Mouse (Mus musculus) testis, adult 2 months (tissue): ENCODE results near the gene Grik2. TPM values are rescaled to one million over a fixed set of nuclear protein-coding genes. Genes with fewer than 3 reads are reported as not detected.

Source experiments
- H3K27ac ChIP-seq: fragments of 200-500 bp; 2 replicates; pipeline ENCODE4 v1.5.1; 2012; ENCODE audit warnings: low read depth, low read length; ENCODE audit not compliant: control insufficient read depth, insufficient read depth
- H3K27me3 ChIP-seq: fragments of 200-500 bp; 2 replicates; pipeline ENCODE4 v1.6.1; 2012; ENCODE audit warnings: mild to moderate bottlenecking, low read length, moderate library complexity; ENCODE audit not compliant: control insufficient read depth, insufficient read depth
- H3K36me3 ChIP-seq: fragments of 200-500 bp; 2 replicates; pipeline ENCODE4 v1.6.1; 2012; ENCODE audit warnings: mild to moderate bottlenecking, low read length; ENCODE audit not compliant: control insufficient read depth, insufficient read depth
- H3K4me1 ChIP-seq: fragments of 200-500 bp; 2 replicates; pipeline ENCODE4 v1.6.1; 2012; ENCODE audit warnings: low read length; ENCODE audit not compliant: control insufficient read depth, insufficient read depth
- H3K4me3 ChIP-seq: fragments of 200-500 bp; 2 replicates; pipeline ENCODE4 v1.5.1; 2012; ENCODE audit warnings: low read depth, mild to moderate bottlenecking, low read length, moderate library complexity, mixed read lengths; ENCODE audit not compliant: control insufficient read depth
- CTCF ChIP-seq: fragments of 200-500 bp; IDR thresholded peaks from 2 replicates; pipeline ENCODE4 v1.5.1; 2012; ENCODE audit warnings: low read depth, mild to moderate bottlenecking, inconsistent platforms, low read length, moderate library complexity; ENCODE audit not compliant: control insufficient read depth, insufficient read depth, insufficient replicate concordance
- POLR2A ChIP-seq: fragments of 200-500 bp; IDR thresholded peaks from 2 replicates; pipeline ENCODE4 v1.6.1; 2012; ENCODE audit warnings: low read depth, mild to moderate bottlenecking, inconsistent platforms, low read length, moderate library complexity; ENCODE audit not compliant: control insufficient read depth
- polyA plus RNA-seq: library from polyadenylated mRNA; depleted of rRNA; stranded (reverse); fragments of >200 nt; gene quantifications from 2 replicates; pipeline ENCODE4 v1.2.3, GENCODE M21; 2012

The Grik2 gene
- polyA plus RNA-seq, 1 experiment = 5.9 TPM

DNA sequence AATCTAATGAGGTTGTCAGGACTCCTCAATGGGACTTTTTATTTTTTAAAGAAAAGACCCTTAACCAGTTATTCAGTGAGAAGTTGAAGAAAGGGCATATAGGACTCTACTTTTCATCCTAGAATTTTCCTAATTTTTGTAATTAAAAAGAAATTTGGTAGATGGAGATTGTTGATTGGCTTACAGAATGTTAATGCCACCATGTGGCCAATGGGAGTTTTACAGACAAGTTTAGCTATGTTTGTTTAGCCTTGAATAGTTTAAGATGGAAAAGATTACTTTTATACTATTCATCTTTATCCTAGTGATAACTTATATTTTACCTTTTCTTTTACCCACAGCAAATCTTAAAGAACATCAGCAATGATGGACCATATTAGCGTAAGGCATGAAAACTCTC lies 268.8 kb downstream of the Grik2 start:
- Histone ChIP-seq H3K4me3 (no peak overlapping the region), H3K36me3 (no peaks in the 10 kb centered on the region), H3K27me3 (no peaks in the 10 kb centered on the region), H3K4me1 (no peaks in the 10 kb centered on the region), H3K27ac (no peak overlapping the region)
- TF ChIP-seq CTCF (no peak), POLR2A (no peak)

DNA sequence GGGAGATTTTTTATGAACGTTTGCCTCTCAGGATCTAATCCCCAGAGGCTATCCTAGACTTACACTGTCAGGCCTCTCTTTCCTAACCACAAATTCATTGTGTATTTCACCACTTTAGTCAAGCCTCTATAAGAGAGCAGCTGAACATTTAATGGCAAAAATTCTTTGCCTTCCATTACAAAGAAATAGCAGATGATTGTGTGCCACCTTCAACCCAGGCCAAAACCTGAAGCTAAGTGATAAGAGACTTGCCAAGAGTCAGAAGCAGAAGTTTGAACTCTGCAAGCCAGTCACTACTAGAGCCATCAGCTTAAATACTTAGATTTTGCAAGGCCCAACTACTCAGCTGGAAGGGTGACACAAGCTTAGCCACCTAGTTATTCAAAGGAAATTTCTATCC lies 287.9 kb downstream of the Grik2 start:
- TF ChIP-seq CTCF = no peak
- TF ChIP-seq POLR2A = no peak
- H3K27me3 ChIP-seq = no peaks in the 10 kb centered on the region
- H3K27ac ChIP-seq = no peak overlapping the region
- H3K36me3 ChIP-seq = no peaks in the 10 kb centered on the region
- H3K4me1 ChIP-seq = no peaks in the 10 kb centered on the region
- H3K4me3 ChIP-seq = no peak overlapping the region

DNA sequence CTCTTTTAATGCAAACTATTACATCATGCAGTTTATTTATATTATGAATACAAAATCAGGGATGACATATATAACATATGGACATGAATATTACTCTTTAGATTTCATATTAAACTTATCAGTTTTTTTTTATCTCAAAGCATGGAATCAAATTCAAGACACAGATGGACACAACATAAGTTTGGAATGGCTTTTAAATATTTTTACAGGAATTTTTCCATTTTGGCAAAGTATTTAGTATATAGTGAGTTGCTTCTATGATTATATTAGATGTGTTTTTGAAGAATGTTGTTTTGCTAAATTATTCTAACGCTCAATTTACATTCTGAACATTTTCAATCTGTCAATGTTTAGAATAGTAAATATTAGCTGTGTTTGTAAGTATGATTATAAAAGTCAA lies 291.3 kb downstream of the Grik2 start:
- no peak overlapping the region for H3K27ac ChIP-seq
- TF ChIP-seq CTCF (no peak), POLR2A (no peak)
- no peaks in the 10 kb centered on the region for H3K36me3 ChIP-seq
- no peaks in the 10 kb centered on the region for H3K4me1 ChIP-seq
- H3K27me3 ChIP-seq = no peaks in the 10 kb centered on the region
- H3K4me3 ChIP-seq = no peak overlapping the region

- H3K36me3 ChIP-seq = no peaks in the 10 kb centered on the region
- no peak for TF ChIP-seq POLR2A
- TF ChIP-seq CTCF = no peak
Observed at GRCm38 (mm10) chr10:49481439-49481838, 307.1 kb downstream of the Grik2 start.

DNA sequence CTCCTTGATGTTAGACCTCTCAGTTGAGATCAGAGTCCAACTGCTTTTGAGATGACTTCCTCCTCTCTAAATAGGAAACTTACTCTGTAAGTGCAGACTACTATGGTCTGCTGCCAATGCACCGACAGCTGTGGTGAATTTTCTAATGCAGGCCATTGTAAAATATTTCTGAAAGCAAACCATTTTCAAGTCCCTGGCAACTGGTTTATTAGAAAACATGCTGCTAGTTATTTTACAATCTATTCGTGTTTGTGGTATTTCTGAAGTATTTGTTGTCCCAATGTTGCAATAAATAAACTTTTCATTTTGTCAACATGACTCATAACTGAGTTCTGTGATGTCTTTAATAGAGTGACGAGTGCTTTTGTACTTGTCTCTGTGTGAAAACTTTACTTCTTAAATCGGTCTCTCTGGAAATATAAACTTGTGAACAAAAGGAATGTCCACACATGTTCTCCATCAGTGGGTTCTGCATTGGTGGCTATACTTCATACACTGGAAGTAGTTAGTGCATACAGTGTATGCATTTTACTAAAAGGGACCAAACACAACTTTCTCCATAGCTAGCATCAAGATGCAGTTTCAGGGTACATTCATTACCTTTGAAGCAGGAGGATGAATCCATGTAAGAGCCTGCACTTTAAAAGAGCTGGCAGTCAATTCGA lies 308.3 kb downstream of the Grik2 start:
- TF ChIP-seq CTCF = no peak
- no peak for TF ChIP-seq POLR2A
- H3K27ac ChIP-seq = no peak overlapping the region
- H3K4me3 ChIP-seq = no peak overlapping the region
- no peaks in the 10 kb centered on the region for H3K36me3 ChIP-seq
- no peaks in the 10 kb centered on the region for H3K27me3 ChIP-seq
- no peaks in the 10 kb centered on the region for H3K4me1 ChIP-seq

More at GRCm38 (mm10) chr10:49481439-49481838, 307.1 kb downstream of the Grik2 start:
- no peak overlapping the region for H3K27ac ChIP-seq
- H3K27me3 ChIP-seq = no peaks in the 10 kb centered on the region
- no peak overlapping the region for H3K4me3 ChIP-seq
- H3K4me1 ChIP-seq = no peaks in the 10 kb centered on the region

GRCm38 (mm10) chr10:49473613-49474012 lies 315.0 kb downstream of the Grik2 start:
- TF ChIP-seq CTCF (no peak), POLR2A (no peak)
- Histone ChIP-seq H3K4me3 (no peak overlapping the region), H3K27ac (no peak overlapping the region), H3K4me1 (no peaks in the 10 kb centered on the region), H3K27me3 (no peaks in the 10 kb centered on the region), H3K36me3 (no peaks in the 10 kb centered on the region)

GRCm38 (mm10) chr10:49456791-49457190 lies 331.8 kb downstream of the Grik2 start:
- Histone ChIP-seq H3K36me3 (no peaks in the 10 kb centered on the region), H3K4me3 (no peak overlapping the region), H3K27ac (no peak overlapping the region), H3K4me1 (no peaks in the 10 kb centered on the region), H3K27me3 (no peaks in the 10 kb centered on the region)
- TF ChIP-seq CTCF = no peak
- no peak for TF ChIP-seq POLR2A
